Mouse (Mus musculus) ovary, postnatal 36 days (tissue): ENCODE data around the gene Cab39.
A peak's percentile ranks its signal among the peaks of the same experiment; 100 is the strongest.
"Not testable (repeated sequence)": the region's sequence is repeated elsewhere in the genome, so short reads cannot be mapped to it uniquely, and the experiment has no call there.

Source experiments
- DNase-seq: peaks from one replicate; pipeline ENCODE4 v3.0.0; 2022; ENCODE audit warnings: low spot score, mixed read lengths

The Cab39 gene

GRCm38 (mm10) chr1:85790565-85790964 is 2.7 kb upstream of the Cab39 start:
- DNase-seq, result no peak

GRCm38 (mm10) chr1:85791476-85791875 is 1.8 kb upstream of the Cab39 start:
- no peak for DNase-seq

- peak; percentile 34 for DNase-seq
Measured at GRCm38 (mm10) chr1:85794106-85794771, 998 bp downstream of the Cab39 start.

- no peak for DNase-seq
Measured at GRCm38 (mm10) chr1:85795196-85795595, 2.0 kb downstream of the Cab39 start.

GRCm38 (mm10) chr1:85799776-85800175 is 6.5 kb downstream of the Cab39 start:
- DNase-seq, result no peak

GRCm38 (mm10) chr1:85802517-85802916 is 9.3 kb downstream of the Cab39 start:
- no peak for DNase-seq

- no peak for DNase-seq
Measured at GRCm38 (mm10) chr1:85804551-85804950, 11.3 kb downstream of the Cab39 start.

- no peak for DNase-seq
Measured at GRCm38 (mm10) chr1:85809256-85809655, 16.0 kb downstream of the Cab39 start.

- no peak for DNase-seq
Measured at GRCm38 (mm10) chr1:85810343-85810742, 17.1 kb downstream of the Cab39 start.

- DNase-seq, result no peak
Measured at GRCm38 (mm10) chr1:85810787-85811186, 17.5 kb downstream of the Cab39 start.

- DNase-seq, result not testable (repeated sequence)
Measured at GRCm38 (mm10) chr1:85814213-85814612, 21.0 kb downstream of the Cab39 start.

- DNase-seq, result no peak
Measured at GRCm38 (mm10) chr1:85818121-85818520, 24.9 kb downstream of the Cab39 start.

GRCm38 (mm10) chr1:85819695-85820094 is 26.5 kb downstream of the Cab39 start:
- DNase-seq, result no peak

- no peak for DNase-seq
Measured at GRCm38 (mm10) chr1:85822239-85822638, 29.0 kb downstream of the Cab39 start.

GRCm38 (mm10) chr1:85824905-85825304 is 31.7 kb downstream of the Cab39 start:
- no peak for DNase-seq

- DNase-seq, result no peak
Measured at GRCm38 (mm10) chr1:85827166-85827565, 33.9 kb downstream of the Cab39 start.

GRCm38 (mm10) chr1:85829016-85829415 is 35.8 kb downstream of the Cab39 start:
- DNase-seq, result no peak

- no peak for DNase-seq
Measured at GRCm38 (mm10) chr1:85838056-85838455, 44.8 kb downstream of the Cab39 start.

- no peak for DNase-seq
Measured at GRCm38 (mm10) chr1:85839356-85839755, 46.1 kb downstream of the Cab39 start.

- no peak for DNase-seq
Measured at GRCm38 (mm10) chr1:85839790-85840189, 46.5 kb downstream of the Cab39 start.

GRCm38 (mm10) chr1:85840421-85840820 is 47.2 kb downstream of the Cab39 start:
- DNase-seq, result no peak

GRCm38 (mm10) chr1:85842251-85842650 is 49.0 kb downstream of the Cab39 start:
- DNase-seq, result no peak

- DNase-seq, result no peak
Measured at GRCm38 (mm10) chr1:85843291-85843863, 50.1 kb downstream of the Cab39 start.

- DNase-seq, result no peak
Measured at GRCm38 (mm10) chr1:85844981-85845380, 51.7 kb downstream of the Cab39 start.
